Mouse (Mus musculus) heart, postnatal 14 days (tissue): ENCODE results near the gene Tubd1. TPM values are rescaled to one million over a fixed set of nuclear protein-coding genes. Genes with fewer than 3 reads are reported as not detected.

Experiments
- DNase-seq, 2 experiments: peaks; one replicate each; pipeline ENCODE4 v3.0.0; 2021 to 2022
- intact Hi-C: fragments of 180-260 bp; cut with DNase I; formaldehyde crosslinking; loops from one replicate; pipeline ENCODE4 v1.15.1; 2025
- total RNA-seq, 2 experiments: library from RNA; stranded (reverse); gene quantifications; 2 replicates each; pipeline ENCODE4 v1.2.3; 2021

Gene Tubd1
- total RNA-seq, 2 experiments from 2014 or later = 5.9 to 7.1 TPM

DNA sequence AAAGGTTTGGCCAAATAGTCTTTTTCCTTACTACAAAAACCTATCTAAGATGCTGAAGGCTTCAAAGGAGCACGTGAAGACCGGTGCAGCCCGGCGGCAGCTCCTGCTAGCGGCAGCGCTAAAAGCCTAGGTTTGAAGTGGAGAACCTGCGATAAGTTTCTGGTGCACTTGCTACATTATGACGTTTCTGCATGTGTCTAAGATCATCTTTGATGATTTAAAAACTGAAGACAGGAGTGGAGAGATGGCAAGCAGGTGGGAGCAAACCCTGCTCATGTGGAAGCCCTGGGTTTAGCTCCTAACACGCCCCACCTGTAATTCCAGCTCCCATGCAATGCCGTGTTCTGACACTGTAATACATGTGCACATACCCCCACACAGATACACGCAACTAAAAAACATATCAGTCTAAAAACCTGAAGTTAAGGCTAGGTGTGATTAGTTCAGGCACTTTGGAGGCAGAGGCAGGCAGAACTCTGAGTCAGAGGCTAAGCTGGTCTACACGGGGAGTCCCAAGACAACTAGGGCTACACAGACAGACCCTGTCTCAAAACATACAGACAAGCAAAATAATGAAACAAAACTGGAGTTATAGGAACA is 37.3 kb downstream of the Tubd1 start:
- no peak for DNase-seq
- intact Hi-C loops = no loop called here

DNA sequence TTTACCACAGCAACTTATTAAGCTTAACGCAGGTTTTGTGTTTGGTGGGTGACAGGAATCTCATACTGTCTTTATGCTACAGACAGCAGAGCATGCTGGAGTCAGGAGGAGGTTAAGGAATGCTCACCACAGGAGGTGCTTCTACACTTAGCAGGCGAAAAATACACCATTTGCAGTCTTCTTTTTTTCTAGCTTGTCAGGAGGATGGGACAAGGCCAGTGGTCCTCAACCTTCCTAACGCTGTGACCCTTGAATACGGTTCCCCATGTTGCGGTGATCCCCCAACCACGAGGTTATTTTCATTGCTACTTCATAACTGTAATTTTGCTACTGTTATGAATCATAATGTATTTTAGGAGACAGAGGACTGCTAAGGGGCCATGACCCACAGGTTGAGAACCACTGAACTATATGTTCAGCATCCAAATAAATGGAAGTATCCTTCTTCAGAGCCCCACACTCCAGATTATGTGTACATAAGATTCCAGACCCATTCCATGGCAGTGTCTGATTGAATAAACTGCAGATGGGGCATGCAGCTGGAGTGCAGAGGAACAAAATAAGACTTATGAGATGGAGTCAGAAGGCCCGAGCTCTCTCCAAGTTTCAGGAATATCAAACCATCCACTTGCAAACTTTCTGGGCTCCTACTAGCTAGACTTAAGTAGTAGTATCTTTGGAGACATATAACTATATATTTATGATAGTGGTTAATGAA is 37.9 kb downstream of the Tubd1 start:
- DNase-seq = no peak
- intact Hi-C loops = no loop called here

DNA sequence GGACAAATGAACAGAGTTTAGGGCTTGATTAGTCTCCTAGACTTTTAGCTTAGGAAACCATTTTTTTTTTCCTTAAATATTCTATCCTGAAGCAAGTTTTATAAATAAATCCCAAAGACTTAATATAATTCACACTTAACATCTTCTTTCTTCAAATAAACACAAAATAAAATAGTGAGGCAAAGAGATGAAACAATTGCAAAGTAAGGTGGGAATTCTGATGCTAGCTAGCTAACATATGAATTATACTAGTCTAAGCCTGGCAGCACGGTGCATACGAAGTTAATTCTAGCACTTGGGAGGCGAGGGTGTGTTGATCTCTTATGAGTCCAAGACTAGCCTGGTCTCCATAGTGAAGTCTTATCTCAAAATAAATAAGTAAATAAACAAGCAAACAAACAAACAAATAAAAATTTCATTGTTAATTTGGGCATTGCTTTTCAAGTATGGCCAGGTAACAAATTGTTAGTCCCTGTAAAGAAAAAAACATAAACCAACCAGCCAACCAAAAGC is 38.6 kb downstream of the Tubd1 start:
- no peak for DNase-seq
- intact Hi-C loops = no loop called here

DNA sequence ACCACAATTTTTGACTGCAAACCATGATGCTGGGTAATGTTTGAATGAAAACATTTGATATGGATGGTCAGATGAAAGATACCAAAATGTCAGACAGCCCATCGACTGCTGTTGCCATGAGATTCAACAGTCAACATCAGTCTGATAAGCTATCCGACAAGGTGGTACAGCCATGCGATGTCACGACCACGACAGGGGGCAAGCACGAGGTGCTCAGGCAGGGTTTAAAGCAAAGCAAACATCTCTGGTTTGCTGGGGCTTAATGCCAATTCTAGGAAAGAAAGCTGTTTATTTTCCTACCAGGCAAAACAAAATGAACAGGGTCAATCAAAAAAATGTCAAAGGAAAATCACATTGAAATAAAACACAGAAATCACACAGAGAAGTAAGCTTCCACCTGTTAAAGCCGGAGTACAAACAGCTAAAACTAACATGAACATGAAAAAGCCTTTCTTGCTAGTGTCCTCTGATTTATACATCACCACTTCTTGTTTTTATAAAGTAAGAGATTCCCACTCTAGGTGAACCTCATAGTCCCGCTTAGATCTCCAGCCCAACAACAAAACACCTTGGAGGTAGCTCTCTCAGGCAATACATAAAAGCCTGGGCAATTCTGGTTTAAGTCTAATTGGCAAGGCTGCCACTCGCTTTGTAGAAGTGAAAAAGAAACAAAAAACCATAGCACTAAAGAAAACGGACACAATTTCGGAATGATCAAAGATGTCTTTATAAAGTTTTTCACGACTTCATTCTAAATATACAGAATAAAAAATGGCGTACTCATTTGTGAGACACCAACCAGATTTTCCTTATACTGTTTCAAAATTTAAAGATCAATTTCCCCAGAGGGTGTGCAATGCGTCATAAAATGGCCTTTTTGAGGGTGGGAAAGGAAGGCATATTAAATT is 39.5 kb downstream of the Tubd1 start:
- no peak for DNase-seq
- intact Hi-C loops = no loop called here

DNA sequence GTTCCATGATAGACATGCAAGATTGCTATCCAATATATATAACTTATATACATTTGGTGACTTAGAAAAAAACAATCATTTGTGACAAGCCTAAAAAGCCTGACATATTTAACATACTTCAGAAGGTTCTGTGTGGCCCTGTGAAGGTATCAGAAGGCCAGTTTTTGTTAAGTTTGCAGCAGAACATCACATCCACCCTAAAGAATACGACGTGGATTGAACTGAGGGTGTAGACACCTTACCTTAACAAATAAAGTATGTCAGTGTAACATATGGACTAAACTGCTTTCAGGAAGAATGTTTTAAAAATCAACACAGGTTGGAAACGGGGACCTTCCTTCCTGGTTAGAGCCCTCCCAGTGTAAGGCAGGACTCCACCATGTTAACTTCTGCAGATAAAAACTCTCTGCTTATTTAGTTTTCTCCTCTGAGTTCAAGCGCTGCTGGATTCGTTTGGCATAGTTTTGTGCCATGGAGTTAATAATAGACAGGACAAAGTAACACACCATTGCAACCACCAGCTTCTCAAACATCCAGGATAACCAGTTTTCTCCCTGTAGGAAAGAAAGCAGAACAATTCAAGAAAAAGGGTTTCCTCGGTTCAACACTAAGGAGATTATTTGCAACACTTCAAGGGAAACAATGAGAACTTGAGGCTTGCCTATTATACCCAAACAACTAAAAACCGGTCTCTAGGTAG is 40.3 kb downstream of the Tubd1 start:
- DNase-seq = no peak
- intact Hi-C loops = no loop called here

DNA sequence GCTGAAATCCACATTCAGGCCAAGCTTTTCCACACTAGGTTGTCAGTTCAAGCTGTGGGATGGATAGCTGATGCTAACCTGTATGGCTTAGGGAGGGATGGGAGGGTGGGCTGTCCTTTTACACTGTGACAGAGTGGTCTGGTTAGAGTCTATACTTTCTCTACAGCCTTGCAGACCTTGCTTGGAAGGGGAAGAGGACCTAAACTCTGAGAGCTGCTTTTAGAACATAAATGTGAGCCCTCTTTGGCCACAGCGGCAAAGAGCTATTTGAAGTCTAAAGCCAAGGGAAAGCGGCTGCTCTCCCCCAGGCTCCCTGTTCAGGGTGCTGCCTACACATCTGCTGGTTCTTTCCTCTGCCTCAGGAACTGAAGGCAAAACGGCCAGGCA is 40.8 kb downstream of the Tubd1 start:
- intact Hi-C loops = no loop called here
- DNase-seq = no peak

DNA sequence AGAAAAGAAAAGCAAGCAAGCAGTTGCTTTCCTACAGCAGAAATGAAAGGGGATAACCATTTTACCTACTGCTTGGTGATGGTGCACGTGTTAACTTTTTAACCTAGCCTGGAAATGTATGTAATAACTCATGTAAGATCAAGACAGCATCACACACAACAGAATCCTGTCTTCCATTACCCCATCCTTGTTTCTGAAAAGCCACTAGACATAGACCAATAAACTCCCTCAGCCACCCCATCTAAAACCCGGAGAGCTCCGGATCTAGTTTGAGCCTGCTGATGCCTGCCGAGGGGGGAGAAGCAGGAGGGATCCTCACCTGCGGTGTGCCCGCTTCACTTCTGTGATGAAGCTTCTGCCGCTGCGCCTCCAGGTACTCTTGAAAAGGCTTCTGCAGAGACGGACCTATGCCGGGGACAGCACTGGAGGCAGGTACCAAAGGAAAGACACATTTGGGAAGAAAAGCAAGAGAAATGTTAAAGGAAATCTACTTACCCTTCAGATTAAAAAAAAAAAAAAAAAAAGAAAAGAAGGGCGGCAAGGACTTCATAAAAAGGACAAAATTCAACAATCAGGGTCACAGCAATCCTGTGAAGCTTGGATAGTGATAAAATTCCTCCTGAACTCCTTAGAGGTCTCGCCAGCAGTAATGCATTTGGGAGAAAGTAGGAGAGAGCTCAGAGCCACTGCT is 41.5 kb downstream of the Tubd1 start:
- intact Hi-C loops = no loop called here
- DNase-seq = no peak

DNA sequence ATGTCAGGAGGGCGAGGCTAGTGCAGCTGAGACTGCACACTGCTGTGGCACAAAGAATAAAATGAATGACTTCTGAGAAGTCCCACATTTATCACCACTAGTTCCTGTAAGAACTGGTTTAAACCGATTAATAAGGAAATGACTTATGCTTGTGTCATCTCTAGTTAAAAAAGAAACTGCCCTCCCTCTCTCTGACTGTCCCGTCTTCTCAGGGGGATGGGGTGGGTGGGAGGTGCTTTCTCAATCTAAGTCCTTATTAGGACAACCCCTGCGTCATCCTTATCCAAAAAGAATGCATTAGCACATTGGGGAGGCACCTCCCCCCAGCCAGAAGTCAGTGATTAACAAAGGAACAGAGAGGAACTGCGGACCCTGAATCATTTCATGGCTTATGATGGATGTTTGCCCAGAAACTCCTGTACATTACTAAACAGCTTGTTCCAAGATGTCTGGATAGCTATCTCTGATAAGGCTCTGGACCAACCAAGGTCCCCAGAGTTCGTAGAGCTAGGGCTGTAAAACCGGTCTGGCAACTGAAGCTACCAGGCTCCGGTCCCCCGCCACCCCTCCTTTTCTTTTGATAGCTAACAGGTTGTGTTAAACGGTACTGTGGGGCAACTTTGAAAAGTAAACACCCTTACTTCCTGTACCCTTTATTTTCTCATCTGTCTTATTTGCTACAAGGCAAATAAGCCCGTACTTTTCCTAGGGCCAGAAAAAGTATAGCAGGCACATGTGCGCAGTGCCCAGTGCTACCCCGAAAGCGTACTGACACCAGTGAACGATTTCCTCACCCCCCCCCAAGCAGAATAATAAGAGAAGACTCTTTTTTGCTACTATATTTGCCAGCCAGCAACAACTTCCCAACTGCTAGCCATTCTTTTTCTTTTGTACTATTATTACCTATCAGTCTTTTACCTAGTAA is 42.3 kb downstream of the Tubd1 start:
- intact Hi-C loops = no loop called here
- DNase-seq = peak; percentile 40 to 47

DNA sequence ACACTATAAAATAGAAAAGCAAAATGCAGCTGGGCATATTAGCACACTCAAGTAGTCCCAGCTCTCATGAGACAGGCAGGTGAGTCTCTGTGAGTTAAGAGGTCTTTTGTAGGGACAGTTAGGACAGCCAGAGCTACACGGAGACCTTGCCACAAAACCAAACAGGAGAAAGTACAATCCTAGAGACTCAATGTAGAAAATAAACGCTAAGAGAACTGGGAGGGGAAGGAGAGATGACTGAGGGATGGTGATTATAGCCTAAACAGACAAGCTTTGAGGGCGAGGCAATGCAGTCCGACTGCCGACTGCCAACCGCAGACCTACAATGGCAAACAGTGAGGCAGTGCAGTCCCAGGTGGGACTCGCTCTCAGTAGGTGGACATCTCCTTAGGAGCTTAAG is 43.0 kb downstream of the Tubd1 start:
- DNase-seq = no peak
- intact Hi-C loops = no loop called here

DNA sequence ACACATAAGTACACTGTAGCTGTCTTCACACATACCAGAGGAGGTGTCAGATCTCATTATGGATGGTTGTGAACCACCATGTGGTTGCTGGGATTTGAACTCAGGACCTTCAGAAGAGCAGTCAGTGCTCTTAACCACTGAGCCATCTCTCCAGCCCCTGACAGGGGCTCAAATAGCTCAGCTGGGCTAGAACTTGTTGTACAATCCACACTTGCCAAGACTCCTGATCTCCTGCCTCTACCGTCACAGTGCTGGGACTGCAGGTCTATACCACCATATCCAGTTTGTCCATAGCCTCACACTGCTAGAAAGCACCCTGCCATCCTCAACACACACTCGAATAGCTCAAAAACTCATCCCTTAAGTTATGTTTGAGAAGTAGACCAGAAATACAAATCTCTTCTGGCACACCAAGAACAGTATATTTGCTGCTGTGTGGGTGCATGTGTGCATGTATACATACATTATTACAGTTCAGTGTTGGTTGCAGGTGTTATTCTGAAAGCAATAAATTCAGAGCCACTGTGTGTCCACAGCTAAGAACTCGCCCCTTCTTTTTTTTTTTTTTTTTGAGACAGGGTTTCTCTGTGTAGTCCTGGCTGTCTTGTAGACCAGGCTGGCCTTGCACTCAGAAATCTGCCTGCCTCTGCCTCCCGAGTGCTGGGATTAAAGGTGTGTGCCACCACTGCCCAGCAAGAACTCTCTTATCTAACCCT is 44.0 kb downstream of the Tubd1 start:
- no peak for DNase-seq
- intact Hi-C loops = no loop called here

DNA sequence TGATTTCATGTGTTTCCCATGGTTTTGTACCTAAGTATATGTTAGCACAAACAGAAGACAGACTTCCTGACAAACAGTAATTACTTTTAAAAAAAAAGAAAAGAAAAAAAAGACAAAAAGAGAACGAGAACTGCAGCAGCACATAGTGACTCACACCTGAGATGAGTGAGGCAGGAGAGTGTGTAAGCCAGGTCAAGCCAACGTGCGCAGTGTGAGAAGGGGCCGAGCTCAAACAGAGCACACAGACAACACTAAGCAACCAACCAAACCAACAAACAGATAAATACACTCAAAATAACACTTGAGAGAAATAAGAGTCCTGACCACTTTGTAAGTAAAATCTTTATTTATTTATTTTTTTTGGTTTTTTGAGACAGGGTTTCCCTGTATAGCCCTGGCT is 45.3 kb downstream of the Tubd1 start:
- no peak for DNase-seq
- intact Hi-C loops = no loop called here

DNA sequence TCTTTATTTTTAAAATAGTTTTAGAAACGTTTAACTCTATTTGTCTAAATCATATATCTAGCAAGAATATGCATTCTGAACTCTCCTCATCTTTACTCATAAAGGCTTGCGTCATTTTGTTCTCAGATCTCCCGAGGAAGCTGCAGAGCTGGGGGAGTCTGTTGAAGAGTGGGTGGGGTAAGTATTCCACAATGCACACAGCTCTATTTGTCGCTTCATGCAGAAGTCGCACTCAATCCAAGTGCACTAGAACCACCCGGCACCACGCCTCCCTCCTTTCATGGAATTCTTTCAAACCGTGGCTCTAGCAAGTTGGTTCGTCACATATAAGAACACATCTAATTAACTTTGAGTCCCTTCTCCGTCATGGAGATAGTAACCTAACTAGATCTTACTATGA is 45.8 kb downstream of the Tubd1 start:
- DNase-seq = no peak
- intact Hi-C loops = no loop called here

DNA sequence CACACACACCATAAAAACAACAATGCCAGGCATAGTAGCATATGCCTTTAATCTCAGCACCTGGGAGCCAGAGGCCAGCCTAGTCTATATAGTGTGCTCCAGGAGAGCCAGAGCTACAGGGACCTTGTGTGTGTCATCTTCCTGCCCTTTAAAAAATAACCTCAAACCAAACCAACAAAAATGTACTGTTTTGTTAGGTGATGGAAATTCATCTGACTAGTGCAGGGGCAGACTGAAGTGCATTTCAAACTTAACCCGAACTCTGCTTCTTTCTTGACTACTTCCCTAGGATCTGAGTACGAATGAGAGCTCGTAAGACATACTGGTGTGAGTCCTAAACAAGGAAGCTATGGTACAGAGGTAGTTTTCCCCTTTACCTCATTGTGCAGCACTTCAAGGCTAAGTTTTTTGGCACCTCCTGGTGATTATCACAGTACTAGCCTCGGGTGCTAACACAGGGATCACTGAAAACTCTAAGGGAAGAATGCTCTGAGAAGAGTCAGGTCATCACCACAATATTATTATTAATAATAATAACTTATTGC is 46.6 kb downstream of the Tubd1 start:
- DNase-seq = no peak
- intact Hi-C loops = no loop called here

DNA sequence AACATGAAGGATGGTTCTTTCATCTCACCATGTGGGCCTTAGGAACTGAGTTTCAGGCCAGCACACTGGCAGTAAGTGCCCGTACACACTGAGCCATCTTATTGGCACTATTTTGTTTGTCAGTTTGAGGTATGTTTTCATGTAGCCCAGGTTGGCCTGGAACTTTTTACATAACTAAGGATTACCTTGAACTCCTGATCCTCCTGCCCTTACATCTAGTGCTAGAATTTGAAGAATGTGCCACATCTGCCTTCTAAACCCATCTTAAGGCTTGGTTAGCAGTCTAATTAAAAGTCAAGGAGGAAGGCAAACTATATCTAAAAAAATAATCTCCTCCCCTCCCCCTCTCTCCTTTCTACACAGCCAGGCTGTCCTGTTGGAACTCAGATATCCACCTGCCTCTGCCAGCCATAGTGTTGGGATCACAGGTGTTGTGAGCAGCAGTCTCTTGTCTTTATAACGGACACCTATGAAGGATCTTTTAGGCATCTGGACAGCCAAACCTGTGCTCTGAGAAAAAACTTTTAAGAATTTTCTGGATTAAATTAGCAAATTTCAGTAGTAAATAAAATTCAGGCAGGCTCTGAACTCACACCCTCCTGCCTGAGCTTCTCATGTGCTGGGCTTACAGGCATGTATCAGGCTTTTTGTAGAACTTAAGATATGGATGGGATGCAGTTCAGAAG is 47.3 kb downstream of the Tubd1 start:
- no peak for DNase-seq

DNA sequence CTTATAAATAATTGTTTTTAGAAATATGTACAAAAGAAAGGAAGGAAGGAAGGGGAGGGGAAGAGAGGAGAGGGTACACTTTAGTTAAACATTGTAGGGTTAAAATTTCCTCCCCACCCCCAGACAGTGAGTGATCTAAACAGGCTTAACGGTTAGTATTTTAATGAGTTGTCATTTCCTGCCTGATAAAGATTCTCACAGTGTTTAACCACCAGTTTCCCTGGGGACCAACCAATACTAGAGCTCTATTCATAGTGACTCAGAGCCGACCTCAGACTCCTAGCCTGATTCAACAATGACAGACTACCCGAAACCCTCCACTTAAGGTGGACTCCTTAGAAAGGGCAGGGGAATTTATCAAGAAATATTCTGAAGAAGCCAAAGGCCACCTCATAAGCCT is 48.2 kb downstream of the Tubd1 start:
- no peak for DNase-seq
- intact Hi-C loops = no loop called here

More for the DNA sequence above, 47.3 kb downstream of the Tubd1 start:
- intact Hi-C loops = no loop called here

DNA sequence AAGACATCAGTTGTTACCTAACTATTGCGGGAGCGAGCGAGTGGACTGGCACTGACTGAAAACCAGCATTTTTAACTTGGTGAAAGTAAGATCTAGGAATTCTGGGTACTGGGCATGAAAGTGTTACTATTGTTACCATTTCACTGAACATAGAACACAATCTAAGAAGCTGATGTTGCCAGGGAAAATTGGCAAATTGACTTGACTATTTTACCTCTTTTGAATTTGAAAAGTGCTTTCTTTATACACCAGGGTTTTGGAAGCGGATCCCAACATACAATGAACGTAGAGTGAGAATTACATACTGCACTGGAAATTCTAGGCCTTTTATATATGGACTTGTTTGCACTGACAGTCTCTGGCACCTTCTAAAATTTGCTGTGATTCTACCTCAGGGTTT is 48.7 kb downstream of the Tubd1 start:
- intact Hi-C loops = no loop called here
- no peak for DNase-seq

DNA sequence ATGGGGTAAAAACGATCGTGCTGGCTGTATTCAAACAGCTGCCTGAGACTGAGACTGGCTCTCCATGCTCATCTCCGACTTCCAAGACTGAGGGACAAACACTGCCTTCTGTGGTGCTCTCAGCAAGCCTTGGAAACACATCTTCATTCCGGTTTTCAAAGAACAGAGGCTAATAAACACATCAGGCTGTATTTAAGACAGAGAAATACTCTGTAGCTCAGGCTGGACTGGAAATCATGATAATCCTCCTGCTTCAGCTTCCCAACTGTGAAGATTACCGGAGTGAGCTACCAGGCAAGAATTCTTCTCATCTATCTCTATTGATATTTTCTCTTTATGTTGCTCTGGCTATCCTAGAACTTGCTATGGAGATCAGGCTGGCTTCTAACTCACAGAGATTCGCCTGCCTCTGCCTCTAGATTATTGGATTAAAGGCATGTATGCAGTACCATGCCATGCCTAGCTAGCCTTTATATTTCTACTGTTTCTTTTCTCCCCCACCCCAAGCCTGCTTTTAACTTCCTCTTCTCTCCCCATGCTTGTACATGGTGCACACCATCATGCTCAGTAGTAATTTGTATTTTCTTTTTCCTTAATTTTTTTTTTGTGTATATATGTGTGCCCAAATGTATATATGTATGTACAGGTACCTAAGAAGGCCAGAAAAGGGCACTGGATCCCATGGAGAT is 49.5 kb downstream of the Tubd1 start:
- DNase-seq = no peak
- intact Hi-C loops = no loop called here
